Mouse (Mus musculus) liver, embryonic 14.5 days (tissue): ENCODE measurements around the gene Dalrd3.

Experiments
- CTCF ChIP-seq: IDR thresholded peaks from 2 replicates; pipeline ENCODE4 v1.5.1; 2016; ENCODE audit warnings: antibody characterized with exemption, low read depth, control low read depth
- EP300 ChIP-seq: IDR thresholded peaks from 2 replicates; pipeline ENCODE4 v1.6.1; 2016; ENCODE audit warnings: antibody characterized with exemption, low read depth

- TF ChIP-seq EP300 (no peak), CTCF (no peak)
Observed at GRCm38 (mm10) chr9:108525400-108525799, 44.3 kb upstream of the Dalrd3 start.
